Mouse (Mus musculus): ENCODE data around the gene Sfrp2. TPM values are rescaled to one million over a fixed set of nuclear protein-coding genes. Genes with fewer than 3 reads are reported as not detected.

Sfrp2 gene
- polyA plus RNA-seq, 1 experiment from 2014 or later = 187 TPM

DNA sequence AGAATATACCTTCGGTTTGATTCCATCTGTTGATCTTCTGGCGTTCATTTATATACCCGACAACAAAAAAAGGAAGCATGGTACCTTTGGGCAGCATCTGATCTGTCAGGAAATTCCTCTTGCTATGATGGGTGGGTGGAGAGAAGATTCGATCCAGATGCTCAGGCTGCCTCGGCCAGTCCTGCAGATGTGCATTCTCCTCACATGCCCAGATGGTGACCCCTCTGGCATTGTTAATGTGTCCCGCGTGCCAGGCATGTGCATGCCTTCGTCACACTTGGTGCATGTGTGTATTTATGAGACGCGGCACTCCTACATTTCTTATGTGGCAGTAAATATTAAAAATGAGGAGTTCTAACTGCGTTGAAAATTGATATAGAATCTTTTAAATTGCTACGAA, 42.4 kb downstream of the Sfrp2 start:
- no peaks in the 10 kb centered on the region for H3K27me3 ChIP-seq (ENCODE audit: low read depth, poor library complexity, severe bottlenecking)
- no peak overlapping the region for H3K4me3 ChIP-seq
- H3K27ac ChIP-seq (replicated peaks) = no peak overlapping the region
- no peak for DNase-seq (ENCODE audit: low spot score)
- H3K9me3 ChIP-seq (replicated peaks) = no peaks in the 10 kb centered on the region
- H3K4me1 ChIP-seq = no peaks in the 10 kb centered on the region
- 90% methylated on average over 12 of the region's 12 CpGs for WGBS
- H3K36me3 ChIP-seq = no peaks in the 10 kb centered on the region

DNA sequence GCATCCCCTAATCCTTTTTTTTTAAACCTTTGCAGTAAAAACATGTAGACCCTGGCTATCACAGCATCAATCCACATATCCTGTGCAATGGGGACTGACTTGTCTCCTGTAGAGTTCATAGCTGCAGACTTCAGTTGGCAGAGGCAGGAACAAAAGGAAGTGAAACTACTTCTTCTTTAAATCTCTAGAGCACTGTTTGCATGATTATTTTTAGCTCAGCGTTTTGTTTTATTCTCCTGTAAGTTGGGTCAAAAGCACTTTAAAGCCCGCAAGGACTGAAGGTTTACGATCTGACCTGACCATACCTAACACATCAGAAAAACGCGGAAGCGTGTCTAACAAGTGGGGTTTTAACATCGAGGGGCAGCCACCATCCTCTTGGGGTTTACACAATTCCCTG, 45.9 kb downstream of the Sfrp2 start:
- Histone ChIP-seq H3K27ac (replicated peaks) (no peak overlapping the region), H3K36me3 (no peaks in the 10 kb centered on the region), H3K4me3 (no peak overlapping the region), H3K27me3 (ENCODE audit: low read depth, poor library complexity, severe bottlenecking) (no peaks in the 10 kb centered on the region), H3K9me3 (replicated peaks) (no peaks in the 10 kb centered on the region), H3K4me1 (no peaks in the 10 kb centered on the region)
- no peak for DNase-seq (ENCODE audit: low spot score)
- 88% methylated on average over 7 of the region's 7 CpGs for WGBS

DNA sequence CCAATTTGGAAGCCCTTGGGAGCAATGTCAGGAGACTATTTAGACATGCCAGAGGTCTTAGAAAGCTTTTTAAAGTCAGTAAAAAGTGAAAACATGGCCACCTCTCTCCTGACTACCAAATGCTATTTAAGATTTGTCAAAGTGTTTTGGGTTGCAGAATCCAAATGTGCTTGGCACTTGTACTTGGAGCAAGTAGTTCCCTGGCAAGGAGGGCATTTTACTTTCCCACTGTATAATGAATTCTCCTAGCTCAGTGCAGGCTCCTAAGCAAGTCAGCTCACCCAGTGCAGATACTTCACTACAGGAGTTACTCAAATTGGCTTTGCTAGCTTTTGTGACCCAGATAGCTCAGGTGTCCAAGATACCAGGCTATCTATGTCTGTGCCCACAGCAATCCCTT, 46.7 kb downstream of the Sfrp2 start:
- H3K27ac ChIP-seq (replicated peaks) = no peak overlapping the region
- no peak for DNase-seq (ENCODE audit: low spot score)
- no peaks in the 10 kb centered on the region for H3K36me3 ChIP-seq
- H3K9me3 ChIP-seq (replicated peaks) = no peaks in the 10 kb centered on the region
- H3K27me3 ChIP-seq (ENCODE audit: low read depth, poor library complexity, severe bottlenecking) = no peaks in the 10 kb centered on the region
- H3K4me1 ChIP-seq = no peaks in the 10 kb centered on the region
- H3K4me3 ChIP-seq = no peak overlapping the region

DNA sequence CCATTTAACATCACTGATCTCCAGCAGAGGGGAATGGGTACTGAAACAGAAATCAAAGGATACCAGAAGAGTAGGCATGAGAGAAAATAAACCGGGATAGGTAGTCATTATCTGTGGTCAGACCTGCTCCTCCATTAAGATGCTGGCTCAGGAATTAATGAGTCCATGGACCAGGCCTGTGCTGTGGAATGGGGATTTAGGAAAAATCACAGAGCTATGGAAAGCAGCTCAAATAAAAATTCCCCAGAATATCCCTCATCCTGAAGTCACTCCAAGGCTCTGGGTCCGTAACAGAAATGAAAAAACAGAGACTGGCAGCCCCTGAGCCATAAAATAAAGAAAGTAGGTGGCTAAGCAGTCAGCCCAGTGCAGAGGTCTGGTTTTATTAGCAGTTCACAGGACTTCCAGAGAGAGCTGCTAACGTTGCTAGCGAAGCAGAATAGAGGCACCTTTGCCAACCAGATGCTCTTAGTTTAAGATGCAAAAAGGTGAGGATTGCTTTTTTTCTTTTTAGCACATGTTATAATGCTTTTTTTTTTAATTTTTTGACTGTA, 50.3 kb downstream of the Sfrp2 start:
- H3K27me3 ChIP-seq (ENCODE audit: low read depth, poor library complexity, severe bottlenecking) = no peaks in the 10 kb centered on the region
- DNase-seq (ENCODE audit: low spot score) = no peak
- H3K9me3 ChIP-seq (replicated peaks) = no peaks in the 10 kb centered on the region
- WGBS = 94% methylated on average over 4 of the region's 4 CpGs
- H3K36me3 ChIP-seq = no peaks in the 10 kb centered on the region
- no peak overlapping the region for H3K4me3 ChIP-seq
- H3K4me1 ChIP-seq = no peaks in the 10 kb centered on the region
- no peak overlapping the region for H3K27ac ChIP-seq (replicated peaks)

DNA sequence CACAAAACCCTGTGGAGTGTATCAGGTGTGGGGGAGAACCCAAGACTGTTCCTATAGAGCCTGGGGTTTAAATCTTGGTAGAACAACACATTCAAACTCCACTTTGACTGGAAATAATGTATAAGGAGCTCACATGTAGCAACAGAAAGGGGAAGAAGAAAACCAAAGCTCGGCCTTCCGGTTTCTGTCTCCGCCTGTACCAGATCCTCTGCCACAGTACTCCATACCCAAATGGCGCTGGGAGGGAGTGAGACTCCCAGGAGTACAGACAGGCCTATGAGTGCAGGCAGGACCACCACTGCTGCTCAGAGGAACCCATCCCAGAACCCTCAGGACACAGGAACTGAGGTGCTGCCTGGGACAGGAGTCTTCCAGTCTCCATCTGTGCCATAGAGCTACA, 57.7 kb downstream of the Sfrp2 start:
- 92% methylated on average over 4 of the region's 4 CpGs for WGBS
- Histone ChIP-seq H3K27ac (replicated peaks) (no peak overlapping the region), H3K4me1 (no peaks in the 10 kb centered on the region)

More for the DNA sequence above, 57.7 kb downstream of the Sfrp2 start:
- no peak overlapping the region for H3K4me3 ChIP-seq
- no peak for DNase-seq (ENCODE audit: low spot score)
- no peaks in the 10 kb centered on the region for H3K9me3 ChIP-seq (replicated peaks)
- no peaks in the 10 kb centered on the region for H3K27me3 ChIP-seq (ENCODE audit: low read depth, poor library complexity, severe bottlenecking)
- no peaks in the 10 kb centered on the region for H3K36me3 ChIP-seq

Other genes starting within 250 kb of the Sfrp2 start
- 1.1 and 1.6 TPM in 2 replicates for gene Tlr2, start 75.4 kb downstream of the Sfrp2 start, polyA plus RNA-seq (2016; fragmentation: Nextera tagmentation; extraction: Ambion mirVana)